Mouse (Mus musculus): ENCODE results near the gene Cog1. TPM values are rescaled to one million over a fixed set of nuclear protein-coding genes. Genes with fewer than 3 reads are reported as not detected.

The Cog1 gene
- polyA plus RNA-seq (2012), result 33.7 and 38.0 TPM in 2 replicates

GRCm38 (mm10) chr11:113648690-113649352 is at the start of gene Cog1:
Gene Cog1 (plus strand): TSS chr11:113649169.

GRCm38 (mm10) chr11:113618672-113619419 is 30.1 kb upstream of the Cog1 start, which contains the start of gene Sstr2:
Gene Sstr2 (plus strand): TSS chr11:113619342.

GRCm38 (mm10) chr11:113649353-113650210 is 613 bp downstream of the Cog1 start, which contains the start of gene Slc39a11:
Gene Slc39a11 (minus strand): TSS chr11:113650079.

GRCm38 (mm10) chr11:113683957-113684706 is 35.2 kb downstream of the Cog1 start, which contains the start of the genes Fam104a and D11Wsu47e:
Gene Fam104a (minus strand): TSS chr11:113684155.
Gene D11Wsu47e (plus strand): TSS chr11:113684412.

GRCm38 (mm10) chr11:113709731-113710256 is 60.8 kb downstream of the Cog1 start, which contains the start of gene Cpsf4l:
Gene Cpsf4l (minus strand): TSS chr11:113710017.

Other genes with a start within 250 kb of the Cog1 start
- 0.34 and 0.58 TPM in 2 replicates for gene Sstr2, start 29.8 kb upstream of the Cog1 start, polyA plus RNA-seq (2012)
- 64.6 and 65.6 TPM in 2 replicates for gene Slc39a11, start 910 bp downstream of the Cog1 start, polyA plus RNA-seq (2012)
- gene Fam104a, start 35.0 kb downstream of the Cog1 start, polyA plus RNA-seq (2012), result 71.0 and 71.3 TPM in 2 replicates
- 4.4 and 5.0 TPM in 2 replicates for gene D11Wsu47e, start 35.2 kb downstream of the Cog1 start, polyA plus RNA-seq (2012)
- not detected in 2 replicates for gene Cpsf4l, start 60.8 kb downstream of the Cog1 start, polyA plus RNA-seq (2012)
- 21.4 and 30.6 TPM in 2 replicates for gene Cdc42ep4, start 102.7 kb downstream of the Cog1 start, polyA plus RNA-seq (2012)